Mouse (Mus musculus): ENCODE results near the gene Ttll7. TPM values are rescaled to one million over a fixed set of nuclear protein-coding genes. Genes with fewer than 3 reads are reported as not detected.

Gene Ttll7
- polyA plus RNA-seq, 1 experiment from 2014 or later: 1.0 TPM

- DNase-seq (ENCODE audit: low spot score): no peak
- Histone ChIP-seq H3K4me3 (no peak overlapping the region), H3K36me3 (no peaks in the 10 kb centered on the region), H3K4me1 (no peaks in the 10 kb centered on the region), H3K27me3 (ENCODE audit: low read depth, poor library complexity, severe bottlenecking) (no peaks in the 10 kb centered on the region), H3K27ac (no peak overlapping the region), H3K9me3 (replicated peaks) (no peaks in the 10 kb centered on the region)
- WGBS: 91% methylated on average over 3 of the region's 3 CpGs
Observed at GRCm38 (mm10) chr3:146964384-146964783, 112.2 kb downstream of the Ttll7 start.

DNA sequence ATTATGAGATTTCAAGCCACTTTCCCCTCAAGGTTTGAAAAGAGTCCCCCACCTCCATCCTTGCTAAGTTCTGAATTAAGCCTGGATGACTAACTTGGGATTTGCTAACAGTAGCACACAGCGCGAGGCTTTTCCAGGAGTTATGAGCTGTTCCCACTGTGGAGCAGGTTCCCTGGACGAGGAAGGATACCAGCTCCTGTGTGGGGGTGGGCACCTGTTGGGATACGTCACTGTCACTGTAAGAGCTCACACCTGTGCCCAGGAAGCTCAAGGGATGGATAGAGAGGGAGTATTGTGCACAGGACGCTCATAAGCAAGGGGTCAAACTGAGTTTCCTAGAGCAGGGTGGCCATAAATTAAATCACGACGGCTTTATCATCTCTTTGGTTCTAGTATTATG is 115.1 kb downstream of the Ttll7 start:
- Histone ChIP-seq H3K36me3 (no peaks in the 10 kb centered on the region), H3K27ac (no peak overlapping the region), H3K9me3 (replicated peaks) (no peaks in the 10 kb centered on the region), H3K27me3 (ENCODE audit: low read depth, poor library complexity, severe bottlenecking) (no peaks in the 10 kb centered on the region), H3K4me1 (no peaks in the 10 kb centered on the region), H3K4me3 (no peak overlapping the region)
- 79% methylated on average over 7 of the region's 7 CpGs for WGBS
- DNase-seq (ENCODE audit: low spot score): no peak

DNA sequence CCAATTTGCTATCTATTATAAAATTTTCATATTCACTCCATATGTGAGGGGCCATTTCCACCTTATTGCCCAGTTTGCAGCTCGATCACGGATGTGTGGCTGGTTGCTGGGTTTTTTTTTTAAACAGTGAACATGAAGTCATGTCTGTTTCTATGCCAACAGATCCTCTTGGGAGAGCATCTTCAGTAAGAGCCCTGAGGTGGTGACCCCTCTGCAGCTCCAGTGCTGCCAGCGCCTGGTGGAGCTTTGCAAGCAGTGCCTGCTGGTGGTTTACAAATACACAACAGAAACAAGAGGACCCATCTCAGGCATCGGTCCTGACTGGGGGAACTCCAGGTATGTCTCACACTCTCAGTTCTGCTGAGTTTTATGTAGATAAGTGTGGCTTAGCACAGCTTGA is 115.7 kb downstream of the Ttll7 start:
- Histone ChIP-seq H3K27me3 (ENCODE audit: low read depth, poor library complexity, severe bottlenecking) (no peaks in the 10 kb centered on the region), H3K36me3 (no peaks in the 10 kb centered on the region), H3K4me1 (no peaks in the 10 kb centered on the region), H3K4me3 (no peak overlapping the region), H3K9me3 (replicated peaks) (no peaks in the 10 kb centered on the region), H3K27ac (no peak overlapping the region)
- DNase-seq (ENCODE audit: low spot score): no peak
- WGBS: 86% methylated on average over 4 of the region's 4 CpGs

DNA sequence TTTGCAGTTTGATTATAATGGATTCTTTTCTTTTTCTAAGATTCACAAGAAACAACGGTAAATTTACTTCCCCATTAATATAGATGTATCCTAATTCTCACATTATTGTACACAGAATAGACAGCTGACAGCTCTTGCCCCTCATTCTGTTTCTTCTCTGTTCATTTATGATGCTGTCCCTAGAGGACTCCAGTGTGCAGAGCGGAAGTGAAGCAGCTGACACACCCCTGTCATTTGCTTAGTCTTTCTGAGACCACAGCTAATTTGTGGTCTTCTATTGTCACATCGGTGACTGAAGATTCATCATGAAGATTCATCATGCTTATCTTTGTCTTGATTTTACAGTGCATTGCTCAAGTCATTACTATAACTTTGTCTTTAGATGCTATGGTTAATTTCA is 126.1 kb downstream of the Ttll7 start:
- Histone ChIP-seq H3K36me3 (no peaks in the 10 kb centered on the region), H3K4me3 (no peak overlapping the region), H3K9me3 (replicated peaks) (no peaks in the 10 kb centered on the region), H3K27me3 (ENCODE audit: low read depth, poor library complexity, severe bottlenecking) (no peaks in the 10 kb centered on the region), H3K4me1 (no peaks in the 10 kb centered on the region), H3K27ac (no peak overlapping the region)
- WGBS: 91% methylated on average over 3 of the region's 3 CpGs
- DNase-seq (ENCODE audit: low spot score): no peak

DNA sequence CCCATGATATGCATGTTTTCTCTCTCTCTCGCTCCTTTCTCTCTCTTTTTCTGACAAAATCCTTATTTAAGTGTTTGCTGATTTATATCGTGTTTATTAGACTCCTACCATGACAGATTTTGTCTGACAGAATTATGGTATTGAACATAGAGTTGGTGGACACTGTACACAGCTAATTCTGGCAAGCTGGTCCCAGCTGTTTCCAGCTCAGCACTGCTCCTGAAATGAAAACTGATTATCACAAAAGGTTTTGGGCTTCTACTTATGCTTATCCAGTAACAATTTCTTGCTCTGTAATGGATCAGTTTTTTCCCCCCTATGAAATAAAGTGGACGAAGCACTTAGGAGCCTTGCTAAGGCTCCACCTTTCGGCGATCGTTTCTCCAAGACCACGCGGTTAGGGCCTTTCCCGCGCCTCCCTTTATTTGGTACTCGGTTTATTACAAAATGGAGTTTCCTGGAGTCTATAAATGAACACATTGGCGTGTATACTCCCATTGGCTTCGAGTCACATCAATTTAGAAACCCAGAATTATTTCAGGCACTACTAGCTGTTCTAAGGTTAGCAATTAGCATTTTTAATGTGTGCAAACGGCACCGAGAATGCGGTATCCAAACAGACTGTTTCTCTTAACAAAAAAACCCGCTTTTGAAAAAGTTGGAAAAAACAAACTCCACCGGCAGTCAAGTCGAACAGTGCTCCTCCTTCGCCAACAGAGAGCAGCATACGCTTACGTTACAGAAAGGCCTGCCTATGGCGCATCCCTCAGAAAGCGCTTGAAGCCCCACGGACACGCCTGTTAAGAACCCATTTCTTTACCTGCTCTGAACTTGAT is 141.9 kb downstream of the Ttll7 start:
- Histone ChIP-seq H3K4me1 (peaks cover 15% of the 10 kb centered on the region), H3K9me3 (replicated peaks) (no peaks in the 10 kb centered on the region), H3K27ac (no peak overlapping the region), H3K4me3 (no peak overlapping the region), H3K36me3 (no peaks in the 10 kb centered on the region), H3K27me3 (ENCODE audit: low read depth, poor library complexity, severe bottlenecking) (no peaks in the 10 kb centered on the region)
- DNase-seq (ENCODE audit: low spot score): peak; percentile 76
- 45% methylated on average over 26 of the region's 26 CpGs for WGBS

GRCm38 (mm10) chr3:146994670-146995415 is 142.7 kb downstream of the Ttll7 start:
- Histone ChIP-seq H3K4me3 (no peak overlapping the region), H3K27ac (no peak overlapping the region), H3K4me1 (peaks cover 18% of the 10 kb centered on the region), H3K27me3 (ENCODE audit: low read depth, poor library complexity, severe bottlenecking) (no peaks in the 10 kb centered on the region), H3K9me3 (replicated peaks) (no peaks in the 10 kb centered on the region), H3K36me3 (no peaks in the 10 kb centered on the region)
- DNase-seq (ENCODE audit: low spot score): no peak
- WGBS: 70% methylated on average over 15 of the region's 15 CpGs

GRCm38 (mm10) chr3:146999148-146999547 is 147.0 kb downstream of the Ttll7 start:
- Histone ChIP-seq H3K27ac (no peak overlapping the region), H3K4me3 (no peak overlapping the region), H3K4me1 (peaks cover 12% of the 10 kb centered on the region; the same call in 1 of the 2 replicates), H3K9me3 (replicated peaks) (no peaks in the 10 kb centered on the region), H3K36me3 (no peaks in the 10 kb centered on the region), H3K27me3 (ENCODE audit: low read depth, poor library complexity, severe bottlenecking) (no peaks in the 10 kb centered on the region)
- 74% methylated on average over 2 of the region's 2 CpGs for WGBS
- DNase-seq (ENCODE audit: low spot score): no peak

- 82% methylated on average over 3 of the region's 3 CpGs for WGBS
- no peak for DNase-seq (ENCODE audit: low spot score)
- Histone ChIP-seq H3K4me1 (0 out of 2 replicates have a peak, but pooled peaks cover 13% of the 10 kb centered on the region), H3K9me3 (replicated peaks) (no peaks in the 10 kb centered on the region), H3K36me3 (no peaks in the 10 kb centered on the region), H3K27me3 (ENCODE audit: low read depth, poor library complexity, severe bottlenecking) (no peaks in the 10 kb centered on the region), H3K27ac (no peak overlapping the region), H3K4me3 (no peak overlapping the region)
Observed at GRCm38 (mm10) chr3:147000963-147001362, 148.8 kb downstream of the Ttll7 start.

DNA sequence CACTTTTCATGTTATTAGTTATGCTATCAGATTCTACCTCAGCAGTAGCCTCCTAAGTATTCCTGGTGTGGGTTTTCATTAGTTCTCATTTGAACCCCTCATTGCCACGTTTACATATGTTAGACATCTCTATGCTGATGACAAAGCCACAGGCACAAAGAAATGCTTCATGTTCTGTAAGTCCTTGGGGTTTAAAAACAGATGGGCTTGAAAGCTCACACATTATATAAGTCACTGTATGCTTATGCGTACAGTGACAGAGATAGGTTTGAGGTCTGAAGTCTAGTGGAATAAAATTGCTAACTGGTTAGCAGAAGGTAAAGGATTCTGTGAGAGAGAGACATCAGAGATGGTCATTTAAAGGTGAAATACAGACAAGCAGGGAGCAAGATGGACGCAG is 149.4 kb downstream of the Ttll7 start:
- Histone ChIP-seq H3K27me3 (ENCODE audit: low read depth, poor library complexity, severe bottlenecking) (no peaks in the 10 kb centered on the region), H3K36me3 (no peaks in the 10 kb centered on the region), H3K4me1 (0 out of 2 replicates have a peak, but pooled peaks cover 12% of the 10 kb centered on the region), H3K9me3 (replicated peaks) (no peaks in the 10 kb centered on the region), H3K4me3 (no peak overlapping the region), H3K27ac (no peak overlapping the region)
- WGBS: 77% methylated on average over 3 of the region's 3 CpGs
- no peak for DNase-seq (ENCODE audit: low spot score)

GRCm38 (mm10) chr3:147016506-147016905 is 164.3 kb downstream of the Ttll7 start:
- Histone ChIP-seq H3K9me3 (replicated peaks) (no peaks in the 10 kb centered on the region), H3K27ac (no peak overlapping the region), H3K27me3 (ENCODE audit: low read depth, poor library complexity, severe bottlenecking) (no peaks in the 10 kb centered on the region), H3K4me1 (no peaks in the 10 kb centered on the region), H3K36me3 (no peaks in the 10 kb centered on the region), H3K4me3 (no peak overlapping the region)
- WGBS: 92% methylated on average over 6 of the region's 6 CpGs
- no peak for DNase-seq (ENCODE audit: low spot score)

DNA sequence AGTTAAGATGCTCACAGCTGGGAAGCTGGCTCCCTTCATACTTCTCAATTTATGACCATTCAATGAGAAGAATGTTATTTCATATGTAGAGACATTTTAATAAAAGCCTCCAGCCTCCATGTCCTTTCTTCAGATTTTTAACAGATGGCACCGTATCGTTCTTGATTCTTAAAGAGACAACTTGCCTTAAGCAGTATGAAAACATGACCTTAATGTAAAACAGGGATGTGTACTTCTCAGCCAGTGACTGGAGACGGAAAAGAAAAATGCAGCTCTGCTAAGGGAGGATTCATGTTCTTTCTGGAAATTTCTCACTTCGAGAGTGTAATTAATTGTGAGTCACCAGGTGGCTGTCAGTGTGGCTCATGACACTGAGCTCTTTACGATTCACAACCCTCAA is 167.3 kb downstream of the Ttll7 start:
- 76% methylated on average over 5 of the region's 5 CpGs for WGBS
- Histone ChIP-seq H3K9me3 (replicated peaks) (no peaks in the 10 kb centered on the region), H3K4me3 (no peak overlapping the region), H3K4me1 (no peaks in the 10 kb centered on the region), H3K27me3 (ENCODE audit: low read depth, poor library complexity, severe bottlenecking) (no peaks in the 10 kb centered on the region), H3K27ac (no peak overlapping the region), H3K36me3 (no peaks in the 10 kb centered on the region)
- DNase-seq (ENCODE audit: low spot score): no peak

DNA sequence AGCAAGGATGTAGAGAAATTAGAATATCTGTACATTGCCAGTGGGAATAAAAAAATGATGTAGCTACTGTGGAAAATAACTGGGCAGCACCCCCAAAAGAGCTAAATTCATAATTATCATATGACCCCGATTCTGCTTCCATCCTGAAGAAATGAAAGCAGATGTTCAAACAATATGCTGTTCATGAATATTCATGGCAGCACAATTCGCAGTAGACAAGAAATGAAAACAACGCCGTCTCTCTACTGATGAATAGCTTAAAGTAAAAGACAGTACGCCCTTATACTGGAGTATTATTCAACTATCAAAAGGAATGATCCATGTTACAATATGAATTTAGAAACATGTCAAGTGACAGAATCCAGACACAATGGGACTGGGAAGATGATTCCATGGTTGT is 174.1 kb downstream of the Ttll7 start:
- Histone ChIP-seq H3K4me1 (peaks cover 7% of the 10 kb centered on the region), H3K9me3 (replicated peaks) (no peaks in the 10 kb centered on the region), H3K4me3 (no peak overlapping the region), H3K27ac (no peak overlapping the region), H3K36me3 (no peaks in the 10 kb centered on the region), H3K27me3 (ENCODE audit: low read depth, poor library complexity, severe bottlenecking) (no peaks in the 10 kb centered on the region)
- WGBS: 92% methylated on average over 5 of the region's 5 CpGs
- DNase-seq (ENCODE audit: low spot score): no peak

DNA sequence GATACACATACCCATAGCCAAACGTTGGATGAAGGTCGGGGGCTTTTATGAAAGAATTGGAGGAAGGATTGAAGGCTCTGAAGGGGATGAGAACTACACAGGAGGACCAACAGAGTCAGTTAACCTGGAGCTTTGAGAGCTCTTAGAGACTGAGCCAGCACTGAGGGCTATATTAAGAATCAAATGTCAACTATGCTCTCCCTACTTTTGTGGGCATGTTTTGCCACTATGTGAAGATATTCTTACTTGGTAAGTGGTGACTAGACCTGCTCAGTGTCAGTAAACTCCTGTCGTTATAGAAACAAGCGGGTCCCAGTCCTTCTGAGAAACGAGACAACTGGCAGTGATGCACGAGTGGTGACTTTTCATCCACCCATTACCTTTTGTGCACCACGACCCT is 176.2 kb downstream of the Ttll7 start:
- no peak overlapping the region for H3K27ac ChIP-seq
- no peaks in the 10 kb centered on the region for H3K27me3 ChIP-seq (ENCODE audit: low read depth, poor library complexity, severe bottlenecking)
- no peak for DNase-seq (ENCODE audit: low spot score)
- H3K4me1 ChIP-seq: peaks cover 8% of the 10 kb centered on the region
- H3K4me3 ChIP-seq: no peak overlapping the region
- no peaks in the 10 kb centered on the region for H3K9me3 ChIP-seq (replicated peaks)
- 91% methylated on average over 7 of the region's 7 CpGs for WGBS
- H3K36me3 ChIP-seq: no peaks in the 10 kb centered on the region

All from limb, embryonic 10.5 days (tissue).